Mouse (Mus musculus) ES-CJ7 (cell line): ENCODE measurements around the gene Etl4.

Source experiments
- DNase-seq: peaks from one replicate; pipeline ENCODE4 v3.0.0; 2011; ENCODE audit warnings: low read depth, low spot score

Etl4 gene

GRCm38 (mm10) chr2:20520636-20521595, 611.3 kb downstream of the Etl4 start:
- peak; percentile 18 for DNase-seq

- DNase-seq = peak; percentile 35
Observed at GRCm38 (mm10) chr2:20521686-20522285, 612.2 kb downstream of the Etl4 start.

- DNase-seq = no peak
Observed at GRCm38 (mm10) chr2:20523636-20524035, 614.1 kb downstream of the Etl4 start.

- peak; percentile 89 for DNase-seq
Observed at GRCm38 (mm10) chr2:20525879-20526593, 616.5 kb downstream of the Etl4 start.

- DNase-seq = no peak
Observed at GRCm38 (mm10) chr2:20526856-20527255, 617.3 kb downstream of the Etl4 start.

- DNase-seq = no peak
Observed at GRCm38 (mm10) chr2:20532623-20533022, 623.0 kb downstream of the Etl4 start.

- DNase-seq = no peak
Observed at GRCm38 (mm10) chr2:20537785-20538184, 628.2 kb downstream of the Etl4 start.

GRCm38 (mm10) chr2:20538871-20539270, 629.3 kb downstream of the Etl4 start:
- DNase-seq = no peak

- no peak for DNase-seq
Observed at GRCm38 (mm10) chr2:20541261-20541660, 631.7 kb downstream of the Etl4 start.

GRCm38 (mm10) chr2:20542286-20542685, 632.7 kb downstream of the Etl4 start:
- DNase-seq = no peak

- no peak for DNase-seq
Observed at GRCm38 (mm10) chr2:20545624-20546023, 636.0 kb downstream of the Etl4 start.

- peak; percentile 19 for DNase-seq
Observed at GRCm38 (mm10) chr2:20546496-20547348, 637.1 kb downstream of the Etl4 start.

- no peak for DNase-seq
Observed at GRCm38 (mm10) chr2:20547349-20547677, 637.7 kb downstream of the Etl4 start.

- no peak for DNase-seq
Observed at GRCm38 (mm10) chr2:20547686-20548624, 638.4 kb downstream of the Etl4 start.

GRCm38 (mm10) chr2:20549065-20549464, 639.5 kb downstream of the Etl4 start:
- DNase-seq = peak; percentile 73

- DNase-seq = peak; percentile 24
Observed at GRCm38 (mm10) chr2:20549996-20550395, 640.4 kb downstream of the Etl4 start.

- peak; percentile 31 for DNase-seq
Observed at GRCm38 (mm10) chr2:20555706-20556105, 646.1 kb downstream of the Etl4 start.

GRCm38 (mm10) chr2:20559083-20559482, 649.5 kb downstream of the Etl4 start:
- no peak for DNase-seq

- DNase-seq = no peak
Observed at GRCm38 (mm10) chr2:20559723-20560122, 650.1 kb downstream of the Etl4 start.

GRCm38 (mm10) chr2:20560581-20560980, 651.0 kb downstream of the Etl4 start:
- no peak for DNase-seq
